Mouse (Mus musculus) erythroblast, embryonic 14.5 days (primary cell): ENCODE measurements around the gene Cuedc1.

ENCODE experiments used
- GATA1 ChIP-seq: IDR thresholded peaks from 2 replicates; pipeline ENCODE4 v1.6.1; 2012; ENCODE audit warnings: low read length, inconsistent platforms, mixed read lengths
- TAL1 ChIP-seq: IDR thresholded peaks from 3 replicates; pipeline ENCODE4 v1.6.1; 2012; ENCODE audit warnings: low read length, inconsistent platforms, mixed read lengths

DNA sequence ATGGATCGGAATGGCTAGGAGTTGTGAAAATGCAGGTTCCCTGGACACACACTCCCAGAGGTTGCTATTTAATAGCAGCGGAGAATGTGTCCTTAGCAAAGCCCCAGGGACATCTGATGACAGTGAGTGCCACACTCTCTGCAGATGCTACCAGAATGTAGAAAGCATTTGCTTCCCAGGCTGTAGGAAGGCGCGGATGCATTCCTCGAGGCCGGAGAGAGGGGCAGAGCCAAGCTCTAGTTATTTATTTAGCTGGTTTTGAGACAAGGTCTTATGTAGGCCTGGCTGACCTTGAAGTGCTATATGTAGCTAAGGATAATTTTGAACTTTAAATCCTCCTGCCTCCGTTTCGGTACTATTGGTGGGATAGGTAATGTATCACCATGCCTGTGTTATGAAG lies 56.6 kb downstream of the Cuedc1 start:
- TF ChIP-seq TAL1: no peak
- TF ChIP-seq GATA1: no peak
